Mouse (Mus musculus) cerebellum, adult 11 months (tissue): ENCODE measurements at regions not wholly inside any gene's neighbourhood (a gene's known extent, or its start where the extent isn't known, plus 50 kb on each side); places are given as distances from the start of the nearest gene placed in this dataset.

ENCODE experiments used
- DNase-seq: peaks from one replicate; pipeline ENCODE4 v3.0.0; 2022

- DNase-seq = no peak
Observed at GRCm38 (mm10) chr11:109088488-109089252, 55.5 kb downstream of the E030025P04Rik start.

DNA sequence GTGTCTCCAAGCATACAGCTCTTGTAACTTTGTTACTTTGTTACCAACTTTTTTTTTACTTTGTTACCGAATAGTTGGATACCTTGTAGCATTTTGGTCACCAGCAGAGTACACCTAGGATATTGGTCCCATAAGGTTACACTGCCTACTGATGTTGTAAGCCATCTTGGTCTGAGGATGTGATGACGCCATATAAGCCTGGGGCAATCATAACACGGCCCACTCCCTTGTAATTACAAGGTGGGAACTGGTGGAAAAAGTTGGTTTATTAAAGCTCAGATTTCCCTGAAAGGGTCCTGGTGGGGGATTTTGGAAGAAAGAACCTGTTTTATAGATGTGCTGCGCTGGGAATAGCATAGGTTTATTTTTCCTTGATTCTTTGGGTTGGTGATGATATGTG, 62.2 kb downstream of the E030025P04Rik start:
- DNase-seq = no peak

DNA sequence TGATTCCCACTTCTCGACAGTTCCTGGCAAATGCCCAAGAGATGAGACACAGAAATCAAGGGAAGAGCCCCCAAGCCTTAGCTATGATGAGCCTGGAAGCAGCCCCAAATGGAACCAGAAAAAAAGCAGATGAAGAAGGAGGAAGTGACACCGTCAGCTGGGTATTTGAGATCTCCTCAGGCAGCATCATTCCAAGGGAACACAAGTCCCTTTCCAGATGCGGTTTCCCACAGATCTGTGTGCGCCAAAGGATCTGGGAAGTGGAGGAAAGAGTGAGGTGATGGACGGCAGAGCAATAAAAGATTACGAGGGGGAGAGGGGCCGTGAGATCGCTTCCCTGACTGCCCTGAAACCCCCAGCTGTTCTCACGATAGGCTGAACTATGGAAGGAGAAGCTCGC, 62.7 kb downstream of the E030025P04Rik start:
- no peak for DNase-seq

GRCm38 (mm10) chr11:109080847-109081415, 63.2 kb downstream of the E030025P04Rik start:
- DNase-seq = no peak

- DNase-seq = no peak
Observed at GRCm38 (mm10) chr11:109079466-109079865, 64.7 kb downstream of the E030025P04Rik start.

DNA sequence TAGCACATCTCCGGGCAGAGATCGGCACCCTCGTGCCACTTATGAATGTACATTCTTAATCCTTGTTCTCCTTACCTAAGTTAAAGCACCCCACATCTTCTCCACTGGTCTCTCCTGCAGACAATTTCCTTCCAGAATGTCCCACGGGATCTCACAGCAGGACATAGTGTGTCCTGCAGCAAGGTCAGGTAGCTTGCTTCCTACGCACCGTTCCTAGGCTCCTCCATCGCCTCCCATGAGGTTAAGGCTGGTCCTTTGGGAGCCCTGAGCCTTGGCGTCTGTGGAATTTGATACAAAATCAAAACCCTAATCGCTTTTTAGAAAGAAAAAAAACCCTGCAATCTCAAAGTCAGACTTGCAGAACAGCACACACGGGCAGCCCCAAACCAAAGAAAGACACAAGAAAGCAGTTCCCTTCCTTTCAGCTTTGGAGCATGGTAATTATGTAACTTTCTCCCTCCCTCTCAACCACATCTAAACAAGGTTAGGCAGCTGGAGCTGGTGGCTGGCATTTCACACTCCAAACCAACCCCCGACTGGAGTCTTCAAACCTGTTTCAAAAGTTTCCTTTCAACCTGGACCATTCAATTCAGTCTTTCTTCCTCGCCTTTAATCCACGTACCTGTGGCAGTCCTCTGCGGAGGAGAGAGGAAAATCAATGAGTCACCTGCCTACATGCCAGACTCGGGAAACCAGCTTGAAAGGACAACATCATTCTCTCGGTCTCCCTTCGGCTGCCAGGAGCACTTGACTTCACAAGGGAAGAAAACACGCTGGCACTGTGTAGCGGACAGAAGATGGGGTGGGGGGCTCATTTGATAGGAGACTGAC, 67.4 kb downstream of the E030025P04Rik start:
- no peak for DNase-seq

- DNase-seq = no peak
Observed at GRCm38 (mm10) chr11:109071340-109071739, 72.8 kb downstream of the E030025P04Rik start.

- DNase-seq = no peak
Observed at GRCm38 (mm10) chr11:109070412-109070811, 73.8 kb downstream of the E030025P04Rik start.

GRCm38 (mm10) chr11:109069326-109069709, 74.9 kb downstream of the E030025P04Rik start:
- DNase-seq = peak; percentile 35

- DNase-seq = peak; percentile 30
Observed at GRCm38 (mm10) chr11:109068371-109069325, 75.5 kb downstream of the E030025P04Rik start.

GRCm38 (mm10) chr11:109067733-109068132, 76.4 kb downstream of the E030025P04Rik start:
- DNase-seq = no peak

GRCm38 (mm10) chr11:109061971-109062370, 82.2 kb downstream of the E030025P04Rik start:
- no peak for DNase-seq

- no peak for DNase-seq
Observed at GRCm38 (mm10) chr11:109060527-109060908, 83.7 kb downstream of the E030025P04Rik start.

DNA sequence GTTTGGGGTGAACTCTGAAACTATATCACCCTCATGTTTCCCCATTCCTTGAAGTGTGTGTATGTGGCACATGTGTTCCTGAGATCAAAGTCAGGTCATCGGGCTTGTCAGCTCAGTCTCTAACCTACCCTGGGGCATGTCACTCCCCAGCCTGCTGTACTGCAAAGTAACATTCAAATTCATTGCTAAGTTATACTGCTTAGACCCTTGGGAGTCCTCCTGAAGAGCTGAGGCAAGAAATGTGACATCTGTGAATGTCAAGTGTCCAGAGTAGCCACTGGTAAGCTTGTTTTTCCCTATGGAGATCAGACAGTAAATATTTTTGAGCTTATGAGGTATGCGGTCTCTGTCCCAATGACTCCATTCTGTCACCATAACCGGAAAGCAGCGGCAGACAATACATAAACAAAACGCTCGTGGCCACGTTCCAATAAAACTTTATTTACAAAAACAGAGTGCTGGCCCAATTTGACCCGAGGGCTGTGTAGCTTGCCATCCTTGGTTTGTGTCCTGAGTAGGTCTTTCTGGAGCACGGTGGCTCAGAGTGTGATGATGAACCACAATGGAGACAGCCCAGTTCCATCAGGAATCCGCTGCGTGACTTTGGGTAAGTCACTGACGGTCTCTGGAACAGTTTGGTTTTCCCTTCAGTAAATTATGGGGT, 84.2 kb downstream of the E030025P04Rik start:
- DNase-seq = no peak

DNA sequence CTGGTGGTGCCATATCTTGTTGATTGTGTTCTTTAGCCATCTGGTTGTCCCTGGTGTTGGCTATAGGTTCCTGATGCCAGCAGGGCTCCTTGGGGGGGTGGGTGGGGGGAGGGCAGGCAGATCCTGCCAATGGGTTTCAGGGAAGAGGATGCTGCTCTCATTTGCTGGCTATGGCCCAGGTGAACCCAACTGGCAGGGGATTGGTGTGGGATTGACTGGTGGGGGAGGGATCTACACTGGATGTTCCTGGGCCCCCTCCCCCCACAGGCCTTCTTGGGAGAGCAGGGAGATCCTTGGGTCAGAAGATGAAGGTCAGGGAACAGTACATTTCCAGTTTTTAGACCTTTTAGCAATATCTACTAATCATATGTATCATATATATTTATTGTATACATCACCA, 86.1 kb downstream of the E030025P04Rik start:
- no peak for DNase-seq

GRCm38 (mm10) chr11:109048257-109049101, 95.7 kb downstream of the E030025P04Rik start:
- no peak for DNase-seq

- DNase-seq = no peak
Observed at GRCm38 (mm10) chr11:109047483-109048110, 96.6 kb downstream of the E030025P04Rik start.

- DNase-seq = no peak
Observed at GRCm38 (mm10) chr11:109046446-109046845, 97.7 kb downstream of the E030025P04Rik start.

- DNase-seq = peak; percentile 24
Observed at GRCm38 (mm10) chr11:109040519-109040916, 103.7 kb downstream of the E030025P04Rik start.

- no peak for DNase-seq
Observed at GRCm38 (mm10) chr11:109039792-109040518, 104.2 kb downstream of the E030025P04Rik start.
